Mouse (Mus musculus): Measurements from ENCODE around the gene Olfr1324.
"Not testable (repeated sequence)": the region's sequence is repeated elsewhere in the genome, so short reads cannot be mapped to it uniquely, and the experiment has no call there.

The Olfr1324 gene

GRCm38 (mm10) chrX:50428398-50428797 is at the start of gene Olfr1324:
Gene Olfr1324 (minus strand): TSS chrX:50428498.
- no peak for DNase-seq

GRCm38 (mm10) chrX:50470341-50470740 is 42.0 kb upstream of the Olfr1324 start:
- DNase-seq = not testable (repeated sequence)

GRCm38 (mm10) chrX:50456136-50456535 is 27.8 kb upstream of the Olfr1324 start:
- DNase-seq = no peak

GRCm38 (mm10) chrX:50443352-50443751 is 15.1 kb upstream of the Olfr1324 start:
- no peak for DNase-seq

- no peak for DNase-seq
Measured at GRCm38 (mm10) chrX:50442696-50443095, 14.4 kb upstream of the Olfr1324 start.

- DNase-seq = no peak
Measured at GRCm38 (mm10) chrX:50432499-50432898, 4.2 kb upstream of the Olfr1324 start.

- DNase-seq = no peak
Measured at GRCm38 (mm10) chrX:50427712-50428328, 478 bp downstream of the Olfr1324 start.

- no peak for DNase-seq
Measured at GRCm38 (mm10) chrX:50425899-50426436, 2.3 kb downstream of the Olfr1324 start.

- DNase-seq = not testable (repeated sequence)
Measured at GRCm38 (mm10) chrX:50410361-50410760, 17.9 kb downstream of the Olfr1324 start.

- not testable (repeated sequence) for DNase-seq
Measured at GRCm38 (mm10) chrX:50390616-50391015, 37.7 kb downstream of the Olfr1324 start.

- no peak for DNase-seq
Measured at GRCm38 (mm10) chrX:50374978-50375377, 53.3 kb downstream of the Olfr1324 start.

Measured in kidney, postnatal 36 days (tissue).